Mouse (Mus musculus): ENCODE results near the gene C1galt1. TPM values are rescaled to one million over a fixed set of nuclear protein-coding genes. Genes with fewer than 3 reads are reported as not detected.

Gene C1galt1
- polyA plus RNA-seq, 1 experiment: 2.1 TPM

GRCm38 (mm10) chr6:7851036-7851435 is 6.4 kb downstream of the C1galt1 start:
- no peaks in the 10 kb centered on the region for H3K36me3 ChIP-seq (ENCODE audit: control insufficient read depth, insufficient read depth, low read length)
- TF ChIP-seq POLR2A (IDR thresholded peaks at IDR 0.05; ENCODE audit: control insufficient read depth, low read depth, low read length) (no peak), CTCF (IDR thresholded peaks at IDR 0.05; ENCODE audit: control insufficient read depth, insufficient read depth, insufficient replicate concordance, low read depth, low read length) (no peak)
- no peak overlapping the region for H3K4me3 ChIP-seq (ENCODE audit: control insufficient read depth, low read depth, low read length)
- peaks cover 8% of the 10 kb centered on the region; the same call in 1 of the 2 replicates for H3K4me1 ChIP-seq (ENCODE audit: control insufficient read depth, insufficient read depth, low read length)
- H3K27me3 ChIP-seq (ENCODE audit: control insufficient read depth, insufficient read depth, low read length): no peaks in the 10 kb centered on the region
- no peak overlapping the region for H3K27ac ChIP-seq (ENCODE audit: control insufficient read depth, insufficient read depth, low read depth, low read length)

- Histone ChIP-seq H3K4me1 (ENCODE audit: control insufficient read depth, insufficient read depth, low read length) (peaks cover 2% of the 10 kb centered on the region; the same call in 1 of the 2 replicates), H3K36me3 (ENCODE audit: control insufficient read depth, insufficient read depth, low read length) (no peaks in the 10 kb centered on the region), H3K27me3 (ENCODE audit: control insufficient read depth, insufficient read depth, low read length) (no peaks in the 10 kb centered on the region), H3K27ac (ENCODE audit: control insufficient read depth, insufficient read depth, low read depth, low read length) (no peak overlapping the region), H3K4me3 (ENCODE audit: control insufficient read depth, low read depth, low read length) (no peak overlapping the region)
- TF ChIP-seq POLR2A (IDR thresholded peaks at IDR 0.05; ENCODE audit: control insufficient read depth, low read depth, low read length): no peak
- TF ChIP-seq CTCF (IDR thresholded peaks at IDR 0.05; ENCODE audit: control insufficient read depth, insufficient read depth, insufficient replicate concordance, low read depth, low read length): no peak
Observed at GRCm38 (mm10) chr6:7852919-7853318, 8.3 kb downstream of the C1galt1 start.

- TF ChIP-seq CTCF (IDR thresholded peaks at IDR 0.05; ENCODE audit: control insufficient read depth, insufficient read depth, insufficient replicate concordance, low read depth, low read length): no peak
- TF ChIP-seq POLR2A (IDR thresholded peaks at IDR 0.05; ENCODE audit: control insufficient read depth, low read depth, low read length): no peak
- Histone ChIP-seq H3K36me3 (ENCODE audit: control insufficient read depth, insufficient read depth, low read length) (no peaks in the 10 kb centered on the region), H3K27ac (ENCODE audit: control insufficient read depth, insufficient read depth, low read depth, low read length) (no peak overlapping the region), H3K4me3 (ENCODE audit: control insufficient read depth, low read depth, low read length) (no peak overlapping the region), H3K27me3 (ENCODE audit: control insufficient read depth, insufficient read depth, low read length) (no peaks in the 10 kb centered on the region), H3K4me1 (ENCODE audit: control insufficient read depth, insufficient read depth, low read length) (no peaks in the 10 kb centered on the region; the same call in 1 of the 2 replicates)
Observed at GRCm38 (mm10) chr6:7853461-7853860, 8.8 kb downstream of the C1galt1 start.

- H3K36me3 ChIP-seq (ENCODE audit: control insufficient read depth, insufficient read depth, low read length): no peaks in the 10 kb centered on the region
- no peaks in the 10 kb centered on the region for H3K27me3 ChIP-seq (ENCODE audit: control insufficient read depth, insufficient read depth, low read length)
- TF ChIP-seq CTCF (IDR thresholded peaks at IDR 0.05; ENCODE audit: control insufficient read depth, insufficient read depth, insufficient replicate concordance, low read depth, low read length) (no peak), POLR2A (IDR thresholded peaks at IDR 0.05; ENCODE audit: control insufficient read depth, low read depth, low read length) (no peak)
Observed at GRCm38 (mm10) chr6:7856682-7857290, 12.1 kb downstream of the C1galt1 start.

GRCm38 (mm10) chr6:7857356-7858247 is 13.0 kb downstream of the C1galt1 start:
- Histone ChIP-seq H3K27ac (ENCODE audit: control insufficient read depth, insufficient read depth, low read depth, low read length) (no peak overlapping the region), H3K4me1 (ENCODE audit: control insufficient read depth, insufficient read depth, low read length) (no peaks in the 10 kb centered on the region; the same call in 1 of the 2 replicates), H3K36me3 (ENCODE audit: control insufficient read depth, insufficient read depth, low read length) (no peaks in the 10 kb centered on the region), H3K27me3 (ENCODE audit: control insufficient read depth, insufficient read depth, low read length) (no peaks in the 10 kb centered on the region), H3K4me3 (ENCODE audit: control insufficient read depth, low read depth, low read length) (no peak overlapping the region)
- TF ChIP-seq POLR2A (IDR thresholded peaks at IDR 0.05; ENCODE audit: control insufficient read depth, low read depth, low read length) (no peak), CTCF (IDR thresholded peaks at IDR 0.05; ENCODE audit: control insufficient read depth, insufficient read depth, insufficient replicate concordance, low read depth, low read length) (no peak)

More at GRCm38 (mm10) chr6:7856682-7857290, 12.1 kb downstream of the C1galt1 start:
- Histone ChIP-seq H3K4me1 (ENCODE audit: control insufficient read depth, insufficient read depth, low read length) (no peaks in the 10 kb centered on the region; the same call in 1 of the 2 replicates), H3K4me3 (ENCODE audit: control insufficient read depth, low read depth, low read length) (no peak overlapping the region), H3K27ac (ENCODE audit: control insufficient read depth, insufficient read depth, low read depth, low read length) (no peak overlapping the region)

- no peaks in the 10 kb centered on the region for H3K36me3 ChIP-seq (ENCODE audit: control insufficient read depth, insufficient read depth, low read length)
- no peak for TF ChIP-seq CTCF (IDR thresholded peaks at IDR 0.05; ENCODE audit: control insufficient read depth, insufficient read depth, insufficient replicate concordance, low read depth, low read length)
- no peak for TF ChIP-seq POLR2A (IDR thresholded peaks at IDR 0.05; ENCODE audit: control insufficient read depth, low read depth, low read length)
- H3K27me3 ChIP-seq (ENCODE audit: control insufficient read depth, insufficient read depth, low read length): no peaks in the 10 kb centered on the region
- H3K4me3 ChIP-seq (ENCODE audit: control insufficient read depth, low read depth, low read length): no peak overlapping the region
- no peak overlapping the region for H3K27ac ChIP-seq (ENCODE audit: control insufficient read depth, insufficient read depth, low read depth, low read length)
- no peaks in the 10 kb centered on the region; the same call in 1 of the 2 replicates for H3K4me1 ChIP-seq (ENCODE audit: control insufficient read depth, insufficient read depth, low read length)
Observed at GRCm38 (mm10) chr6:7858586-7858985, 13.9 kb downstream of the C1galt1 start.

GRCm38 (mm10) chr6:7859161-7859560 is 14.5 kb downstream of the C1galt1 start:
- no peak for TF ChIP-seq POLR2A (IDR thresholded peaks at IDR 0.05; ENCODE audit: control insufficient read depth, low read depth, low read length)
- no peak for TF ChIP-seq CTCF (IDR thresholded peaks at IDR 0.05; ENCODE audit: control insufficient read depth, insufficient read depth, insufficient replicate concordance, low read depth, low read length)
- H3K27ac ChIP-seq (ENCODE audit: control insufficient read depth, insufficient read depth, low read depth, low read length): no peak overlapping the region
- no peaks in the 10 kb centered on the region; the same call in 1 of the 2 replicates for H3K36me3 ChIP-seq (ENCODE audit: control insufficient read depth, insufficient read depth, low read length)
- no peaks in the 10 kb centered on the region for H3K27me3 ChIP-seq (ENCODE audit: control insufficient read depth, insufficient read depth, low read length)
- no peak overlapping the region for H3K4me3 ChIP-seq (ENCODE audit: control insufficient read depth, low read depth, low read length)
- no peaks in the 10 kb centered on the region; the same call in 1 of the 2 replicates for H3K4me1 ChIP-seq (ENCODE audit: control insufficient read depth, insufficient read depth, low read length)

Measured in testis, adult 2 months (tissue).